Mouse (Mus musculus) urinary bladder, adult 18-20 months (tissue): ENCODE data around the gene Cldn34b3.
"Not testable (repeated sequence)": the region's sequence is repeated elsewhere in the genome, so short reads cannot be mapped to it uniquely, and the experiment has no call there.

Source experiments
- DNase-seq, 2 experiments: peaks; one replicate each; pipeline ENCODE4 v3.0.0; 2022; ENCODE audit warnings: low spot score in 2 of 2, mixed read lengths in 2 of 2

The Cldn34b3 gene

DNA sequence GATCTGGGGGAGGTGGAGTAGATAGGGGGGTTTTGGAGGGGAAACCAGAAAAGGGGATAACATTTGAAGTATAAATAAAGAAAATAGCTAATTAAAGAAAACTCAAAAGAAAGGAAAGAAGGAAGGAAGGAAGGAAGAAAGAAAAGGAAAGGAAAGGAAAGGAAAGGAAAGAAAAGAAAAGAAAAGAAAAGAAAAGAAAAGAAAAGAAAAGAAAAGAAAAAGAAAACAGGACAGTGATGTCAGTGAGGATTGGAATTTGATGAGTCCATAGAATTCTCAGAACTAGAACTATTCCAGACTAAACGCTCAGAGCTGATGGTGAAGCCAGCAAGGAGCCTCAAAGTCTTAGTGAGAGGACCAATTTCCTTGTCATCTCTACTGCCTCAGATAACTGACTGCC lies at the start of gene Cldn34b3:
Gene Cldn34b3, plus strand, starts transcription at position 301 of the 400 bp plus-strand sequence.
- DNase-seq: not testable (repeated sequence)
